Mouse (Mus musculus): ENCODE measurements around the gene Mob2. TPM values are rescaled to one million over a fixed set of nuclear protein-coding genes. Genes with fewer than 3 reads are reported as not detected.

Mob2 gene
- polyA plus RNA-seq, 1 experiment, result 34.7 TPM

DNA sequence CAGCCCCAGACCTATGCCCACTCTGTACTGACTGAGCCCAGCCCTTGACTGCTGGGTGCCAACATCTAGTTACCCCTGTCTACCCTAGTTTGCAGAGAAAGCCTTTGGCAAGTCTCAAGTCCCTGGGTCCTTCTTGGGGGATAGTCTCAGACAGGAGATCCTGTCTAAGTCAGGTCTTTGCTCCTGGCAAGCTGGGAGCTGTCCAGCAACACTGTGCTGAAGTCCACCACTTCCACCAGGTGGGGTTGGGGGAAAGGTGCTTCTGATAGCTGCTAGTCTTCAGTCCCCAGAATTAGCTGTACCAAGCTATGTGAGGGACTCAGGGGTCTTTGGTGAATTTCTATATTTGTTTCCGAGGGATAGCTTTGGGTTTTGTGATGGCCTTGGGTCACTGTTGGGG is 101.7 kb downstream of the Mob2 start:
- Histone ChIP-seq H3K27ac (replicated peaks; ENCODE audit: low read depth, low read length) (no peak overlapping the region), H3K4me1 (ENCODE audit: control insufficient read depth, insufficient read depth, insufficient read length, low read length) (no peaks in the 10 kb centered on the region), H3K4me3 (ENCODE audit: insufficient read depth, low read depth, low read length) (no peak overlapping the region)

Other genes with a start within 250 kb of the Mob2 start
- not detected in 2 replicates for gene Muc5b, start 222.0 kb downstream of the Mob2 start, polyA plus RNA-seq (2012; ENCODE audit: insufficient read depth, insufficient read length, missing spikeins)
- gene Tollip, start 142.6 kb downstream of the Mob2 start, polyA plus RNA-seq (2012; ENCODE audit: insufficient read depth, insufficient read length, missing spikeins), result 23.1 and 27.4 TPM in 2 replicates
- 1.8 TPM in 1 of 2 replicates, not detected in the other for gene Brsk2, start 111.3 kb downstream of the Mob2 start, polyA plus RNA-seq (2012; ENCODE audit: insufficient read depth, insufficient read length, missing spikeins)
- gene Dusp8, start 34.8 kb upstream of the Mob2 start, polyA plus RNA-seq (2012; ENCODE audit: insufficient read depth, insufficient read length, missing spikeins), result 6.7 and 8.2 TPM in 2 replicates
- not detected in 2 replicates for gene Gm45618, start 59.7 kb upstream of the Mob2 start, polyA plus RNA-seq (2012; ENCODE audit: insufficient read depth, insufficient read length, missing spikeins)
- not detected in 2 replicates for gene Gm39115, start 75.0 kb upstream of the Mob2 start, polyA plus RNA-seq (2012; ENCODE audit: insufficient read depth, insufficient read length, missing spikeins)
- not detected in 2 replicates for gene Gm45337, start 83.5 kb upstream of the Mob2 start, polyA plus RNA-seq (2012; ENCODE audit: insufficient read depth, insufficient read length, missing spikeins)
- not detected in 2 replicates for gene Gm29735, start 96.0 kb upstream of the Mob2 start, polyA plus RNA-seq (2012; ENCODE audit: insufficient read depth, insufficient read length, missing spikeins)
- not detected in 2 replicates for gene Gm4553, start 104.7 kb upstream of the Mob2 start, polyA plus RNA-seq (2012; ENCODE audit: insufficient read depth, insufficient read length, missing spikeins)
- gene Krtap5-2, start 114.9 kb upstream of the Mob2 start, polyA plus RNA-seq (2012; ENCODE audit: insufficient read depth, insufficient read length, missing spikeins), result not detected in 2 replicates
- not detected in 2 replicates for gene Gm10153, start 129.3 kb upstream of the Mob2 start, polyA plus RNA-seq (2012; ENCODE audit: insufficient read depth, insufficient read length, missing spikeins)
- gene Krtap5-3, start 140.3 kb upstream of the Mob2 start, polyA plus RNA-seq (2012; ENCODE audit: insufficient read depth, insufficient read length, missing spikeins), result not detected in 2 replicates
- not detected in 2 replicates for gene Gm7579, start 150.8 kb upstream of the Mob2 start, polyA plus RNA-seq (2012; ENCODE audit: insufficient read depth, insufficient read length, missing spikeins)
- gene Krtap5-5, start 168.9 kb upstream of the Mob2 start, polyA plus RNA-seq (2012; ENCODE audit: insufficient read depth, insufficient read length, missing spikeins), result not detected in 2 replicates
- gene Gm40460, start 180.0 kb upstream of the Mob2 start, polyA plus RNA-seq (2012; ENCODE audit: insufficient read depth, insufficient read length, missing spikeins), result not detected in 2 replicates
- not detected in 2 replicates for gene Gm2431, start 197.3 kb upstream of the Mob2 start, polyA plus RNA-seq (2012; ENCODE audit: insufficient read depth, insufficient read length, missing spikeins)
- not detected in 2 replicates for gene Gm4559, start 213.3 kb upstream of the Mob2 start, polyA plus RNA-seq (2012; ENCODE audit: insufficient read depth, insufficient read length, missing spikeins)
- not detected in 2 replicates for gene Krtap5-1, start 236.1 kb upstream of the Mob2 start, polyA plus RNA-seq (2012; ENCODE audit: insufficient read depth, insufficient read length, missing spikeins)
- not detected in 2 replicates for gene Krtap5-4, start 242.5 kb upstream of the Mob2 start, polyA plus RNA-seq (2012; ENCODE audit: insufficient read depth, insufficient read length, missing spikeins)

Data from brown adipose tissue, adult 24 weeks (tissue).